Comparison of ENCODE assay signal across 28 mouse cellular contexts in genomic region chr10:128236321-128236720, GRCm38 (mm10). TPM values are rescaled to one million over a fixed set of nuclear protein-coding genes. Genes with fewer than 3 reads are reported as not detected.
DNase-seq lines count a peak whose midpoint lies in the region; ATAC-seq lines count a peak whose summit lies in the region.
"Had no signal": no experiment of that assay in that cellular context is flagged by ENCODE, and none has a peak within 500 bp of the region (broad histone marks: within the 10 kb centered on the region; RNA-seq: fewer than 3 reads in every experiment).

No protein-coding gene starts in this region.

- no peak overlapping the region for H3K4me3 ChIP-seq in forebrain, embryonic 10.5 days
- H3K4me3 ChIP-seq in forebrain, embryonic 15.5 days: no peak overlapping the region
- no peak overlapping the region for H3K4me3 ChIP-seq in embryonic facial prominence, embryonic 12.5 days
- H3K4me3 ChIP-seq in limb, embryonic 13.5 days: no peak overlapping the region
- H3K4me3 ChIP-seq: gastrocnemius, adult 2 months; hindbrain, embryonic 13.5 days; midbrain, embryonic 13.5 days; neural tube, embryonic 13.5 days had no signal

- peaks cover 64% of the 10 kb centered on the region for H3K36me3 ChIP-seq in forebrain, embryonic 10.5 days (replicated peaks)
- peaks cover 12% of the 10 kb centered on the region for H3K36me3 ChIP-seq in forebrain, embryonic 15.5 days
- peaks cover 17% of the 10 kb centered on the region for H3K36me3 ChIP-seq in embryonic facial prominence, embryonic 12.5 days
- peaks cover 32% of the 10 kb centered on the region for H3K36me3 ChIP-seq in limb, embryonic 13.5 days

- H3K4me1 ChIP-seq in forebrain, embryonic 10.5 days: peaks cover 46% of the 10 kb centered on the region
- peaks cover 15% of the 10 kb centered on the region for H3K4me1 ChIP-seq in forebrain, embryonic 15.5 days
- H3K4me1 ChIP-seq in embryonic facial prominence, embryonic 12.5 days: peaks cover 30% of the 10 kb centered on the region
- H3K4me1 ChIP-seq in limb, embryonic 13.5 days: peaks cover 25% of the 10 kb centered on the region

- H3K9me3 ChIP-seq in forebrain, embryonic 10.5 days: no peaks in the 10 kb centered on the region
- no peaks in the 10 kb centered on the region for H3K9me3 ChIP-seq in forebrain, embryonic 15.5 days
- no peaks in the 10 kb centered on the region for H3K9me3 ChIP-seq in embryonic facial prominence, embryonic 12.5 days
- H3K9me3 ChIP-seq in limb, embryonic 13.5 days: no peaks in the 10 kb centered on the region
- H3K9me3 ChIP-seq: G1E; hindbrain, embryonic 13.5 days; midbrain, embryonic 13.5 days; neural tube, embryonic 13.5 days had no signal

- 58% methylated on average over 4 of the region's 4 CpGs for WGBS in forebrain, embryonic 10.5 days
- WGBS in forebrain, embryonic 15.5 days: 44% methylated on average over 4 of the region's 4 CpGs
- 42% methylated on average over 4 of the region's 4 CpGs for WGBS in embryonic facial prominence, embryonic 12.5 days
- 30% methylated on average over 4 of the region's 4 CpGs for WGBS in limb, embryonic 13.5 days

- no peak overlapping the region for H3K9ac ChIP-seq in forebrain, embryonic 15.5 days (replicated peaks)
- no peak overlapping the region for H3K9ac ChIP-seq in embryonic facial prominence, embryonic 12.5 days
- H3K9ac ChIP-seq in limb, embryonic 13.5 days: peak overlapping the region; percentile 1; the same call in 1 of the 2 replicates
- H3K9ac ChIP-seq: hindbrain, embryonic 13.5 days; liver, postnatal 0 days; midbrain, embryonic 13.5 days; neural tube, embryonic 13.5 days had no signal

- H3K27ac ChIP-seq in forebrain, embryonic 10.5 days: peak overlapping the region; percentile 48; the same call in 1 of the 2 replicates
- H3K27ac ChIP-seq in forebrain, embryonic 15.5 days (replicated peaks): no peak overlapping the region
- H3K27ac ChIP-seq in embryonic facial prominence, embryonic 12.5 days: peak overlapping the region; percentile 73
- H3K27ac ChIP-seq in limb, embryonic 13.5 days: peak overlapping the region; percentile 63; the same call in 1 of the 2 replicates
- H3K27ac ChIP-seq: gastrocnemius, adult 2 months; hindbrain, embryonic 13.5 days; midbrain, embryonic 13.5 days; neural tube, embryonic 13.5 days had no signal

- no peak for ATAC-seq in forebrain, embryonic 15.5 days (replicated peaks)
- ATAC-seq in embryonic facial prominence, embryonic 12.5 days (ENCODE audit: insufficient number of reproducible peaks, insufficient read depth, low FRiP score, low TSS enrichment): no peak
- no peak for ATAC-seq in limb, embryonic 13.5 days (ENCODE audit: low FRiP score, low read depth)
- ATAC-seq: inflammation-experienced regulatory T-cells, adult 6 months; liver, postnatal 0 days; midbrain, embryonic 13.5 days had no signal

- H3K27me3 ChIP-seq in forebrain, embryonic 10.5 days (ENCODE audit: poor library complexity, severe bottlenecking): no peaks in the 10 kb centered on the region
- no peaks in the 10 kb centered on the region for H3K27me3 ChIP-seq in forebrain, embryonic 15.5 days
- no peaks in the 10 kb centered on the region for H3K27me3 ChIP-seq in embryonic facial prominence, embryonic 12.5 days
- H3K27me3 ChIP-seq in limb, embryonic 13.5 days: no peaks in the 10 kb centered on the region
- H3K27me3 ChIP-seq: hindbrain, embryonic 13.5 days; midbrain, embryonic 13.5 days; neural tube, embryonic 13.5 days had no signal

- no peak overlapping the region for H3K4me2 ChIP-seq in forebrain, embryonic 15.5 days (replicated peaks)
- 0 out of 2 replicates have a peak overlapping the region, but pooled peaks have one; percentile 3 for H3K4me2 ChIP-seq in embryonic facial prominence, embryonic 12.5 days (replicated peaks)
- H3K4me2 ChIP-seq in limb, embryonic 13.5 days (replicated peaks): no peak overlapping the region
- H3K4me2 ChIP-seq: heart, embryonic 11.5 days; hindbrain, embryonic 13.5 days; midbrain, embryonic 13.5 days; neural tube, embryonic 13.5 days had no signal

- no peak for DNase-seq in forebrain, embryonic 10.5 days (ENCODE audit: extremely low spot score, low spot score)
- peak; percentile 25 for DNase-seq in 3T3-L1 (ENCODE audit: low read depth, low spot score)
- no peak for DNase-seq in right cerebral cortex, postnatal 36 days (ENCODE audit: low spot score in 2 of 2)
- no peak for DNase-seq in left cerebral cortex, adult 8-10 months (ENCODE audit: low spot score in 2 of 2)
- DNase-seq: adrenal gland, postnatal 25 days; cerebellum, adult 18-20 months; cerebellum, postnatal 36 days; gastrocnemius, adult 2 months; heart, postnatal 14 days; kidney, adult 2 months; kidney, postnatal 10 days; layer of hippocampus, postnatal 36 days; left cerebral cortex, postnatal 4 days; liver, postnatal 0 days; lung, postnatal 10 days; right cerebral cortex, postnatal 14 days had no signal

RNA-seq across cellular contexts. Expression of gene Timeless, which starts 4.5 kb away (rescaled TPM):
- 108 and 112 TPM in 2 replicates for polyA plus RNA-seq in forebrain, embryonic 10.5 days (2016; fragmentation: Nextera tagmentation; extraction: Ambion mirVana)
- polyA plus RNA-seq in forebrain, embryonic 15.5 days (2015; fragmentation: Nextera tagmentation; extraction: Ambion mirVana): 32.0 and 35.8 TPM in 2 replicates
- polyA plus RNA-seq in embryonic facial prominence, embryonic 12.5 days (2016; fragmentation: Nextera tagmentation; extraction: Ambion mirVana): 80.9 and 81.5 TPM in 2 replicates
- 75.7 and 76.4 TPM in 2 replicates for polyA plus RNA-seq in limb, embryonic 13.5 days (2015; fragmentation: Nextera tagmentation; extraction: Ambion mirVana)
- total RNA-seq in left cerebral cortex, adult 8-10 months (2022): 1 to 10 TPM; 6.4 to 9.9 (median 7.8) TPM

RNA-seq across cellular contexts. Expression of gene Mip, which starts 10.7 kb away (rescaled TPM):
- polyA plus RNA-seq in forebrain, embryonic 10.5 days (2016; fragmentation: Nextera tagmentation; extraction: Ambion mirVana): 0.55 and 0.69 TPM in 2 replicates
- polyA plus RNA-seq in forebrain, embryonic 15.5 days (2015; fragmentation: Nextera tagmentation; extraction: Ambion mirVana): 0.19 TPM in 1 of 2 replicates, not detected in the other
- 0.69 and 1.1 TPM in 2 replicates for polyA plus RNA-seq in embryonic facial prominence, embryonic 12.5 days (2016; fragmentation: Nextera tagmentation; extraction: Ambion mirVana)
- 0.45 and 0.57 TPM in 2 replicates for polyA plus RNA-seq in limb, embryonic 13.5 days (2015; fragmentation: Nextera tagmentation; extraction: Ambion mirVana)
- not detected for total RNA-seq in left cerebral cortex, adult 8-10 months (2022)
- total RNA-seq: adrenal gland, postnatal 25 days; gastrocnemius, adult 2 months; heart, postnatal 14 days; layer of hippocampus, adult 18-20 months; layer of hippocampus, postnatal 36 days; left cerebral cortex, postnatal 4 days; megakaryocyte, adult 5-6 weeks had no signal
- polyA plus RNA-seq: gonadal fat pad, adult 2 months; heart, embryonic 11.5 days; inflammation-experienced regulatory T-cells, adult 6 months; kidney, adult 2 months; liver, postnatal 0 days; neural tube, embryonic 13.5 days had no signal

RNA-seq across cellular contexts. Expression of gene Apon, which starts 17.6 kb away (rescaled TPM):
- polyA plus RNA-seq in forebrain, embryonic 10.5 days (2016; fragmentation: Nextera tagmentation; extraction: Ambion mirVana): 0.81 and 1.1 TPM in 2 replicates
- polyA plus RNA-seq in forebrain, embryonic 15.5 days (2015; fragmentation: Nextera tagmentation; extraction: Ambion mirVana): 0.19 TPM in 1 of 2 replicates, not detected in the other
- 0.37 and 0.90 TPM in 2 replicates for polyA plus RNA-seq in embryonic facial prominence, embryonic 12.5 days (2016; fragmentation: Nextera tagmentation; extraction: Ambion mirVana)
- polyA plus RNA-seq in limb, embryonic 13.5 days (2015; fragmentation: Nextera tagmentation; extraction: Ambion mirVana): 0.27 and 0.63 TPM in 2 replicates
- total RNA-seq in left cerebral cortex, adult 8-10 months (2022): not detected
- total RNA-seq: gastrocnemius, adult 2 months; layer of hippocampus, adult 18-20 months; layer of hippocampus, postnatal 36 days; left cerebral cortex, postnatal 4 days had no signal
- polyA plus RNA-seq: G1E; gonadal fat pad, adult 2 months; kidney, adult 2 months had no signal

RNA-seq across cellular contexts. Expression of gene Spryd4, which starts 24.7 kb away (rescaled TPM):
- 29.9 and 32.3 TPM in 2 replicates for polyA plus RNA-seq in forebrain, embryonic 10.5 days (2016; fragmentation: Nextera tagmentation; extraction: Ambion mirVana)
- 19.1 and 19.8 TPM in 2 replicates for polyA plus RNA-seq in forebrain, embryonic 15.5 days (2015; fragmentation: Nextera tagmentation; extraction: Ambion mirVana)
- polyA plus RNA-seq in embryonic facial prominence, embryonic 12.5 days (2016; fragmentation: Nextera tagmentation; extraction: Ambion mirVana): 31.1 TPM in 2 replicates
- polyA plus RNA-seq in limb, embryonic 13.5 days (2015; fragmentation: Nextera tagmentation; extraction: Ambion mirVana): 34.5 and 35.2 TPM in 2 replicates
- 1 to 10 TPM; 8.4 to 9.4 (median 9.2) TPM for total RNA-seq in left cerebral cortex, adult 8-10 months (2022)

RNA-seq across cellular contexts. Expression of gene Apof, which starts 32.1 kb away (rescaled TPM):
- not detected in 2 replicates for polyA plus RNA-seq in forebrain, embryonic 10.5 days (2016; fragmentation: Nextera tagmentation; extraction: Ambion mirVana)
- not detected in 2 replicates for polyA plus RNA-seq in forebrain, embryonic 15.5 days (2015; fragmentation: Nextera tagmentation; extraction: Ambion mirVana)
- not detected in 2 replicates for polyA plus RNA-seq in embryonic facial prominence, embryonic 12.5 days (2016; fragmentation: Nextera tagmentation; extraction: Ambion mirVana)
- polyA plus RNA-seq in limb, embryonic 13.5 days (2015; fragmentation: Nextera tagmentation; extraction: Ambion mirVana): not detected in 2 replicates
- under 1 TPM in 1 of 4 experiments, not detected in 3; 0.30 TPM for total RNA-seq in left cerebral cortex, adult 8-10 months (2022)
- total RNA-seq: gastrocnemius, adult 2 months; heart, postnatal 14 days; layer of hippocampus, adult 18-20 months; layer of hippocampus, postnatal 36 days; left cerebral cortex, postnatal 4 days; megakaryocyte, adult 5-6 weeks had no signal
- polyA plus RNA-seq: G1E; hindbrain, embryonic 13.5 days; inflammation-experienced regulatory T-cells, adult 6 months; midbrain, embryonic 13.5 days; neural tube, embryonic 13.5 days had no signal
